Mouse (Mus musculus) liver, embryonic 15.5 days (tissue): ENCODE results near the gene Aasdh. TPM values are rescaled to one million over a fixed set of nuclear protein-coding genes. Genes with fewer than 3 reads are reported as not detected.
"Not testable (repeated sequence)": the region's sequence is repeated elsewhere in the genome, so short reads cannot be mapped to it uniquely, and the experiment has no call there.

Experiments
- ATAC-seq: fragments of 200-750 bp; cut with Nextera tagmentation; 2 replicates; pipeline ENCODE4 v1.8.0; 2017; ENCODE audit warnings: moderate number of reproducible peaks, mild to moderate bottlenecking, moderate library complexity; ENCODE audit not compliant: insufficient read depth
- H3K27ac ChIP-seq: fragments of 300-500 bp; sonication (generic); replicated peaks from 2 replicates; pipeline ENCODE4 v1.5.1; 2015; ENCODE audit warnings: mild to moderate bottlenecking, inconsistent platforms
- H3K27me3 ChIP-seq: fragments of 300-500 bp; sonication (generic); 2 replicates; pipeline ENCODE4 v1.6.1; 2015; ENCODE audit warnings: mild to moderate bottlenecking, inconsistent platforms
- H3K36me3 ChIP-seq: fragments of 300-500 bp; sonication (generic); replicated peaks from 2 replicates; pipeline ENCODE4 v1.6.1; 2015; ENCODE audit warnings: moderate library complexity, mild to moderate bottlenecking, inconsistent platforms
- H3K4me1 ChIP-seq: fragments of 300-500 bp; sonication (generic); replicated peaks from 2 replicates; pipeline ENCODE4 v1.6.1; 2015; ENCODE audit warnings: inconsistent platforms
- H3K4me2 ChIP-seq: fragments of 300-500 bp; sonication (generic); 2 replicates; pipeline ENCODE4 v1.6.1; 2015; ENCODE audit warnings: moderate library complexity, mild to moderate bottlenecking, inconsistent platforms
- H3K4me3 ChIP-seq: fragments of 300-500 bp; sonication (generic); replicated peaks from 2 replicates; pipeline ENCODE4 v1.5.1; 2015; ENCODE audit warnings: mild to moderate bottlenecking, inconsistent platforms
- H3K9ac ChIP-seq: fragments of 300-500 bp; sonication (generic); 2 replicates; pipeline ENCODE4 v1.6.1; 2015; ENCODE audit warnings: moderate library complexity, mild to moderate bottlenecking, inconsistent platforms
- H3K9me3 ChIP-seq: fragments of 300-500 bp; sonication (generic); replicated peaks from 2 replicates; pipeline ENCODE4 v1.6.1; 2016; ENCODE audit warnings: inconsistent platforms
- WGBS: fragments of 180-500 bp; shearing (Covaris S2); methylation state at CpG from one replicate; pipeline ENCODE4 v1.1.7; 2015; ENCODE audit warnings: mixed read lengths; ENCODE audit not compliant: insufficient replicate concordance; 5-methylcytosine and 5-hydroxymethylcytosine counted together
- polyA plus RNA-seq: library from polyadenylated mRNA; unstranded; fragments of >200 nt; fragmentation: Nextera tagmentation; extraction: Ambion mirVana; gene quantifications from 2 replicates; pipeline ENCODE4 v1.2.1, GENCODE M21; 2015

The Aasdh gene
- polyA plus RNA-seq, 1 experiment from 2014 or later = 5.0 TPM

DNA sequence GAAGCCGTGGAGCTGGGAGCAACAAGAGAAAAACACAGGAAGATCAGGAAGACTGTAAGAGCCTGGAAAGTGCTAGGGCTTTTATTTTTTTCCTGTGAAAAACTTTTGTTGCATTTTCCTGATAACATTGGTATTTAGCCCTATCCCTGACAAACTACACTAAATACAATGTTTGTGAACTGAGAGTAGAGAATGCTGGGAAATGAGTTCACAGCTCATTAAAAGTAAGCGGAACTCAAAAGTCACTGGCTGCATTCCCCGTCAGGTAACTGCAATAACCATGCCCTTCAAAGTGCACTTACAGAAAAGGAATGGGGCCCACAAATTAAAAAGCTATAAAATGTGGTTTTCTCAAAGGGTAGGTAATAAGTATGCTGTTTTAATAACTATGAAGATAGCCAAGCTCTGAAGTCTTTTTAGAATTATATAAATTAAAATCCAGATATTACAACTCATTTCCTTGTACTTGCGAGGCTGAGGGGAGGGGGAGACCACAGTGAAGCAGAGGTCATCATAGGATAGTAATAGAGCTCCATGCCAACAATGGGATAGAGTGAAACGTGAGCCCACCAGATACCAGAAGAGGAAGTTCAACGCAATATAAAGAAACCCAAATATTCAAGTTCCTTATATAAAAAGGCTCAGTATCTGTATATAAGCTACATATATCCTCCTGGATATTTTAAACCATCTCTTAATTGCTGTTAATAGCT is 39.8 kb upstream of the Aasdh start:
- Histone ChIP-seq H3K4me2 (no peak overlapping the region), H3K9me3 (no peaks in the 10 kb centered on the region), H3K4me1 (peaks cover 42% of the 10 kb centered on the region), H3K27ac (no peak overlapping the region), H3K27me3 (no peaks in the 10 kb centered on the region), H3K36me3 (peaks cover 27% of the 10 kb centered on the region), H3K9ac (no peak overlapping the region), H3K4me3 (no peak overlapping the region)
- WGBS = 68% methylated on average over 6 of the region's 6 CpGs
- no peak for ATAC-seq

DNA sequence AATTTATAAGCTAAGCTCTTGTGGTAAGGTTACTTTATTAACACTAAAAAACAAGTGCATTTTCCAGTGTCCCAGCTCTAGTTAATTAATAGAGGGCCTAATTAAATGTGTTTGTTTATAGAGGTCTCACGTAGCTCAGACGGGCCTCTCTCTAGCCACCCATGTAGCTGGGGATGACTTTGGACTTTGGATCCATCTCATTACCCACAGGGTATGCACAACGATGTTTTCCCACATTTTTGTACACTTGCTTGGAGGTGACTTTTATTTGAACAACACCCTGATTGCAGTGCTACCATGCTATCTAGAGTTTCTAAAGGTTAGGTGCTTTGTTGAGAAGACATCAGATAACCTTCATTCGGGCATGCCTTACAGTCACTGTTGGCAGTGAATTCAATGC is 37.2 kb upstream of the Aasdh start:
- Histone ChIP-seq H3K4me1 (peaks cover 20% of the 10 kb centered on the region), H3K9me3 (no peaks in the 10 kb centered on the region; the same call in 1 of the 2 replicates), H3K4me3 (no peak overlapping the region), H3K9ac (no peak overlapping the region), H3K27me3 (no peaks in the 10 kb centered on the region), H3K27ac (no peak overlapping the region), H3K4me2 (no peak overlapping the region), H3K36me3 (peaks cover 28% of the 10 kb centered on the region)
- 69% methylated on average over 4 of the region's 4 CpGs for WGBS
- ATAC-seq = no peak

DNA sequence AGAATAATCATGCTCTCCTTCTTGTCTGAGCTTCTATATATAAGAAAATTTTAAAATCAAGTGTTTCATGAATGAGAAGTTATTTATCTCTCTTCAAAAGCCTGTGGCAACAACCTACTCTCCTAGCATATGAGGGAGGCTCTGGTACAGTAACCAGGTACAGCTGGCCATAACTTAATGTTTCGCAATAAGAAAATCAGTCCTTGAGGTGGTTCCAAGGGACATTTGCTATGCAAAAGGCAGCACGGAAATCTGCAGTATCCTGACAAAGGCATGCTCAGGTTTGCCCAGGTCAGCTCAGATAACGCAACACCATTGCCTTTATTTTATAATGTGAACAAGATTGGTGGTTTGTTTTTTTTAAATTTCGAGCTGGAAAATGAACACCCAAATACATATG is 36.7 kb upstream of the Aasdh start:
- Histone ChIP-seq H3K27me3 (no peaks in the 10 kb centered on the region), H3K36me3 (peaks cover 23% of the 10 kb centered on the region), H3K4me2 (no peak overlapping the region), H3K9ac (no peak overlapping the region), H3K27ac (no peak overlapping the region), H3K9me3 (no peaks in the 10 kb centered on the region; the same call in 1 of the 2 replicates), H3K4me3 (no peak overlapping the region), H3K4me1 (peaks cover 15% of the 10 kb centered on the region)
- 70% methylated on average over 4 of the region's 4 CpGs for WGBS
- ATAC-seq = no peak

DNA sequence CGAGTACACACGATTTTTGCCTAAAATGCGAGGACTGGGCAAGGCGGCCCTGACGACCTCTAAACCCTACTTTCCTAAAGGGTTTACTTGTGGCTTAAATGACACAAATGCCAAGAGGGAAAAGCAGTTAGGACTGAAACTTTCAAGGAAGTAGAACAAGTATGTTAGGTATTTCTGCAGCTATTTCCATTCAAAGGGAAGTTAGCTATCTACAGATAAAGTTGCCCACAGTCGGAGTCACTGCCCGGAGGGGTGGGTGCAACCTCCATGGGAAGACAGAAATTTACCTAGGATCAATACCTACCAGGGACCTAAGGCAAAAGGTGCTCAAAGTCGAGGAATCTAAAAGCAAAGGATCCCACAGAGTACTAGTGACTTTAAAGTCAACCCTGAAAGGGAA is 34.4 kb upstream of the Aasdh start:
- Histone ChIP-seq H3K4me2 (no peak overlapping the region), H3K4me3 (no peak overlapping the region), H3K27me3 (no peaks in the 10 kb centered on the region), H3K9ac (no peak overlapping the region), H3K9me3 (no peaks in the 10 kb centered on the region; the same call in 1 of the 2 replicates), H3K27ac (no peak overlapping the region), H3K36me3 (peaks cover 17% of the 10 kb centered on the region), H3K4me1 (peaks cover 7% of the 10 kb centered on the region; the same call in 1 of the 2 replicates)
- no peak for ATAC-seq
- WGBS = 83% methylated on average over 8 of the region's 8 CpGs

DNA sequence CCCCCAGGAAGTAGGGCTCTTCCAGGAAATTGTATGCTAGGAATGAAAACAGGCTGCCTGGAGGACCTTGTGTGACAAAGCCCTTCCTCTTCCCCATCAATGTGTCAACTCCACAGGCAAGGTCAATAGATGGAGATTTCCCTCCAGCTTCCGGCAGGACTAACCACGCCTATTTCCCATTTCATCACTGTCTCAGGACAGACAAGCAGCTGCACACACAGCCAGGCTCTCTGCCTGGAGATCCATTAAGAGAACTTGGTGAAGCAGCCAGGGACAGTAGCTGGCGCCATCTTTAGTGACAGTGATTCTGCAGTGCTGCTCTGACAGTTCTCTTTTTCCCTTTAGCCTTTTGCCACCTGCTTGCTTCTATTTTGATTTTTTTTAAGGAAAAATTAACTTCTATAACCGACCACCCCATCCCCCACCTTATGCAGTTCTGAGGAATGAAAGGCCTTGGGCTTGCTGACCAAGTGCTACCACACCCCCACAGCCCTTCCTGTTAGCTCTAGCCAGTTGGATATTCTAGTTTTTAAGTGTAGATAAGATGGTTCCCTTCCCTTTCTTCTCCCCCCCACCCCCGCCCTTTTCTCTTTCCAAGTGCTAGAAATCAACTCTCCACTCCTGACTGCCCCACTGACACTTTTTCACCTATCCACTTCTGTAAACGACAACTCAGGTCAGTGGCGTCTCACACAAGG is 24.0 kb upstream of the Aasdh start:
- H3K36me3 ChIP-seq = peaks cover 31% of the 10 kb centered on the region

DNA sequence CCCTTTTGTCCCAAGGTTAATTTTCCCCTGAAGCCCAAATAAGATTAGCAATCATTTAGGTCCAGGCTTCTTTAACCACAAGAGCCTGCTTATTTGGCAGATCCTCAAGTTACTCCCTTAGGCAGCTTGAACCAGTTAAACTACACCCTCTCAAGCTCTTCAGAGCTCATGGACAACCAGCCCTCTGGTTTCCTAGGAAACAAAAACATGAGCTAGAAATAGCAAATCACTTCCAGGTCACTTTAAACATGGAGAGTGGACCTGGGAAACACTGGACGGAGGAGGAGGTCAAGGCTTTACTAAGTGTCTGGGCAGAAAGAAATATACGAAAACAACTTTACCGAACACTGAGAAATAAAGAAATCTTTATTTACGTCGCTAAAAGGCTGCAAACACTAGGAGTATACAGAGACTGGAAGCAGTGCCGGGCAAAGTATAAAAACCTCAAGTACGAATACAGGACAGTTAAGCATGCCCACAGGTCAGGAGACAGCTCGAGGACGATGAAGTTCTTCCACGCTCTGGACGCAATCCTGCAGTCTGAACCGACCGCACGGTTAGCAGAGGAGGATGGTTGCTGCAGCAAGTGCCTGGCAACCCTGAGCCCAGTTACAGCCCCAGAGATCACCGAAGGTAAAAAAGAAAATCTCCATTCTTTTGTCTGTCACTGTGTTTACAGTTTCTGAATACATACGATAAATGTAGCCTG is 23.0 kb upstream of the Aasdh start:
- ATAC-seq = no peak
- H3K4me2 ChIP-seq = no peak overlapping the region
- no peak overlapping the region for H3K27ac ChIP-seq

More for the DNA sequence above, 24.0 kb upstream of the Aasdh start:
- no peak overlapping the region for H3K9ac ChIP-seq
- no peak overlapping the region for H3K4me3 ChIP-seq
- 0 out of 2 replicates have a peak overlapping the region, but pooled peaks have one; percentile 33 for H3K27ac ChIP-seq
- H3K27me3 ChIP-seq = no peaks in the 10 kb centered on the region
- peaks cover 20% of the 10 kb centered on the region; the same call in 1 of the 2 replicates for H3K4me1 ChIP-seq
- ATAC-seq = peak; percentile 64
- WGBS = 41% methylated on average over 7 of the region's 7 CpGs
- H3K9me3 ChIP-seq = no peaks in the 10 kb centered on the region
- H3K4me2 ChIP-seq = no peak overlapping the region

DNA sequence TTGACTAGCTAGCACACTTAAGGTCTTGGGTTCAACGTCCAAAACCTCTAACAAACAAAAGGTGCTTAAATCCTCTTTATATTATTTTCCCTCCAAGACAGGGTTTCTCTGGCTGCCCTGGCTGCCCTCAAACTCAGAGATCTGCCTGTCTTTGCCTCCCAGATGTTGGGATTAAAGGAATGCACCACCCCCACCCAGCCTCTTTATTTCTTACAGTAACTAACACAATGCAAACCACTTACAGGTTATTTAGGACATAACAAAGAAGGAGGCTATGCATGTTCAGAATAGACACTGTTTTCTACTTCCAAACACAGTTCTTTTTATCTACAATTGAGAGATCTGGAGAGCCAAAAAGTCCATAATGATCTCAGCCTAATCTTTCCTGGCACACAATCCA is 19.0 kb upstream of the Aasdh start:
- H3K4me3 ChIP-seq = no peak overlapping the region
- peaks cover 74% of the 10 kb centered on the region for H3K36me3 ChIP-seq
- H3K4me1 ChIP-seq = peaks cover 13% of the 10 kb centered on the region; the same call in 1 of the 2 replicates
- no peak overlapping the region for H3K27ac ChIP-seq
- no peak overlapping the region for H3K9ac ChIP-seq
- no peak overlapping the region for H3K4me2 ChIP-seq
- no peaks in the 10 kb centered on the region for H3K27me3 ChIP-seq
- ATAC-seq = no peak
- H3K9me3 ChIP-seq = no peaks in the 10 kb centered on the region
- WGBS = 78% methylated on average over 1 of the region's 1 CpGs

More for the DNA sequence above, 23.0 kb upstream of the Aasdh start:
- H3K9ac ChIP-seq = no peak overlapping the region
- peaks cover 35% of the 10 kb centered on the region for H3K36me3 ChIP-seq
- no peak overlapping the region for H3K4me3 ChIP-seq
- H3K27me3 ChIP-seq = no peaks in the 10 kb centered on the region
- no peaks in the 10 kb centered on the region for H3K9me3 ChIP-seq
- 80% methylated on average over 16 of the region's 16 CpGs for WGBS
- H3K4me1 ChIP-seq = peaks cover 20% of the 10 kb centered on the region; the same call in 1 of the 2 replicates

DNA sequence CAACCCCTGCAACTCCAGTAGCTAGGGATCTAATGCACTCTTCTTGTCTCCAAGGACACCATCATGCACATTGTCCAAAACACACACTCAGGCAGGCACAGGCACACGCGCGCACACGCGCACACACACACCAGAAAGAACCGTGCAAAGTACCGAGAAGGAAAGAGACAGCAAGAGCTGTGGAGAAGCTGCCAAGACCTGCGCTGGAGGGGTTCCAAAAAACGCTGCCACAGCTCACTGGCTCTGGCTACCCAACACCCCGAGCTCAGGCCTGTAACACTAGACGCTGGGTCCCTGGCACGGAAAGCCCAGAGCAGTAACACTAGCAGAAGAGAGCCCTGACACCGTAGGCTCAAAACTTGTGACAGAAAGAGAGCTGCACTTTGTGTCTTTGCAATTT is 18.1 kb upstream of the Aasdh start:
- no peaks in the 10 kb centered on the region for H3K9me3 ChIP-seq
- no peak for ATAC-seq
- no peak overlapping the region for H3K4me3 ChIP-seq
- 0 out of 2 replicates have a peak, but pooled peaks cover 5% of the 10 kb centered on the region for H3K4me1 ChIP-seq
- no peak overlapping the region for H3K27ac ChIP-seq
- no peak overlapping the region for H3K4me2 ChIP-seq
- H3K36me3 ChIP-seq = peaks cover 82% of the 10 kb centered on the region
- WGBS = 90% methylated on average over 13 of the region's 13 CpGs
- H3K27me3 ChIP-seq = no peaks in the 10 kb centered on the region
- H3K9ac ChIP-seq = no peak overlapping the region

DNA sequence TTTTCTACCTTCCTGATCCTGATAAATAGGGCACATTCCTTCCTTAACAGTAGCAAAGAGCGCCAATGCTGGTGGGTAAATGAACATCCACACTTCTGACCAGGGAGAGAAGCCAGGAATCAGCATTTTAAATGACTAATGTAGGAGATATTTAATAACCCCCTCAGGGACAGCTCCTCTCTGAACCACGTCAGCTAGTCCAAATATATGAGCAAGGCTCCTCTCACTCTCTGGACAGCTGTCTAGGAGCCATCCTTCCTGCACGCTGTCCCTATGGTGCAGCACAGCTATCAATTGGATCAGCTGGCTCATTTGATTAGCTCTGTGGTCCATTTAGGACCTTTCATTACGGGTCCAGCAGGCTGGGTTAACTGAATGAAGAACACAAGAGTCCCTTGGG is 17.5 kb upstream of the Aasdh start:
- Histone ChIP-seq H3K27me3 (no peaks in the 10 kb centered on the region), H3K9ac (no peak overlapping the region), H3K4me2 (no peak overlapping the region), H3K9me3 (no peaks in the 10 kb centered on the region), H3K4me1 (no peaks in the 10 kb centered on the region), H3K27ac (no peak overlapping the region), H3K36me3 (peaks cover 88% of the 10 kb centered on the region), H3K4me3 (no peak overlapping the region)
- WGBS = 84% methylated on average over 4 of the region's 4 CpGs
- ATAC-seq = no peak

DNA sequence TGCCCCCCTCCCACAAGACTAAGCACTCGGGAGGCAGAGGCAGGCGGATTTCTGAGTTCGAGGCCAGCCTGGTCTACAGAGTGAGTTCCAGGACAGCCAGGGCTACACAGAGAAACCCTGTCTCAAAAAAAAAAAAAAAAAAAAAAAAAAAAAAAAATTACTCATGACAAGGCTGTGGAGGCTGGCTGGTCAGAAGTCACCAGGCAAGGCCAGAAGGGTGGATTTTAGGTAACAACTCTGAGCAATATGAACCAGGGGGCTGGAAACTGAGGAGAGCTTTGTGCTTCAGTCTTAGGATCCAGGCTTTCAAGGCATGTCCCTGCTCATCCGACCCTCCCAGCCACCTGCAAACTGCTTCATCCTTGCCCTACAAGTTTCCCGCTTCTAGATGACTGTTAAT is 7.2 kb upstream of the Aasdh start:
- 76% methylated on average over 5 of the region's 5 CpGs for WGBS
- not testable (repeated sequence) for H3K27me3 ChIP-seq, H3K4me3 ChIP-seq, H3K4me1 ChIP-seq, H3K4me2 ChIP-seq, H3K9me3 ChIP-seq, ATAC-seq, H3K27ac ChIP-seq, H3K9ac ChIP-seq
- H3K36me3 ChIP-seq = peaks cover 22% of the 10 kb centered on the region

DNA sequence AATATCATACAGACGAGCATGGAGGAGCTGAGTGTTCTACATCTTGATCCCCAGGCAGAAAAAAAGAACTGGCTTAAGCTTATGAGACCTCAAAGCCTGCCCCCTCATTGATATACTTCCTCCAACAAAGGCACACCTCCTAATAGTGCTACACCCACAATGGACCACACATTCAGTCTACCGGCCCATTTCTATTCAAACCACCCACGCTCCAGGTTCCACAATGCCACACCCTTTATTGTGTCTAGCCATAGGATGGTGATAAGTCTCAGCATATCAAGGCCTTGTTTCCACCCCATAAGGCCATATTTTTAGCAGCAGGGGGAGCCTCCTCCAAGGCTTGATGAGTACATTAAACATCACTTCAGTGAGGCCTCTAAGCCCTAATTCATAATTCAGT is 5.5 kb upstream of the Aasdh start:
- 50% methylated on average over 3 of the region's 3 CpGs for WGBS
- H3K9me3 ChIP-seq = no peaks in the 10 kb centered on the region

More for the DNA sequence above, 5.5 kb upstream of the Aasdh start:
- no peak overlapping the region for H3K4me3 ChIP-seq
- no peaks in the 10 kb centered on the region for H3K27me3 ChIP-seq
- H3K9ac ChIP-seq = no peak overlapping the region
- H3K36me3 ChIP-seq = peaks cover 11% of the 10 kb centered on the region
- ATAC-seq = peak; percentile 18; the same call in 1 of the 2 replicates
- H3K4me1 ChIP-seq = peaks cover 12% of the 10 kb centered on the region
- no peak overlapping the region for H3K27ac ChIP-seq
- no peak overlapping the region for H3K4me2 ChIP-seq
